In genomic region chr4:137629354-137629753, GRCm38 (mm10) we compare ENCODE assay signal across 15 mouse cellular contexts. TPM values are rescaled to one million over a fixed set of nuclear protein-coding genes. Genes with fewer than 3 reads are reported as not detected.
DNase-seq lines count a peak whose midpoint lies in the region.
"Had no signal": no experiment of that assay in that cellular context is flagged by ENCODE, and none has a peak within 500 bp of the region (broad histone marks: within the 10 kb centered on the region; RNA-seq: fewer than 3 reads in every experiment).

No protein-coding gene starts in this region.

- DNase-seq in adrenal gland, adult 18-20 months (ENCODE audit: low spot score in 2 of 2) = peak; percentile 55 to 59
- DNase-seq in adrenal gland, postnatal 4 days (ENCODE audit: low spot score in 2 of 2) = no peak
- peak; percentile 55 for DNase-seq in kidney, postnatal 10 days
- DNase-seq in kidney, adult 11 months = no peak
- peak; percentile 23 for DNase-seq in 3134 (ENCODE audit: extremely low read depth, insufficient read length, low spot score)
- DNase-seq in adrenal gland, postnatal 14 days = peak; percentile 72
- DNase-seq in layer of hippocampus, adult 9-10 months (ENCODE audit: low spot score) = no peak
- no peak for DNase-seq in frontal cortex, postnatal 10 days (ENCODE audit: low spot score in 2 of 2)
- DNase-seq: B cell, adult 2 months; cerebellum, postnatal 36 days; thymus, postnatal 14 days had no signal

RNA-seq across cellular contexts. Expression of gene Rap1gap, which starts 35.2 kb away (rescaled TPM):
- 100 to 1,000 TPM in 1 of 2 experiments, 10 to 100 TPM in 1; 94.7 to 131 TPM for total RNA-seq in adrenal gland, adult 18-20 months (2021)
- 10 to 100 TPM; 83.5 to 96.1 TPM for total RNA-seq in adrenal gland, postnatal 4 days (2021)
- total RNA-seq in adrenal gland, postnatal 14 days (2021) = 40.8 and 44.9 TPM in 2 replicates

RNA-seq across cellular contexts. Expression of gene Usp48, which starts 35.8 kb away (rescaled TPM):
- total RNA-seq in adrenal gland, adult 18-20 months (2021) = 100 to 1,000 TPM in 1 of 2 experiments, 10 to 100 TPM in 1; 92.3 to 111 TPM
- 100 to 1,000 TPM; 139 to 150 TPM for total RNA-seq in adrenal gland, postnatal 4 days (2021)
- 95.5 and 107 TPM in 2 replicates for total RNA-seq in adrenal gland, postnatal 14 days (2021)

RNA-seq across cellular contexts. Expression of gene Ldlrad2, which starts 55.0 kb away (rescaled TPM):
- under 1 TPM in 1 of 2 experiments, not detected in 1; 0.83 TPM for total RNA-seq in adrenal gland, adult 18-20 months (2021)
- not detected for total RNA-seq in adrenal gland, postnatal 4 days (2021)
- total RNA-seq in adrenal gland, postnatal 14 days (2021) = not detected in 2 replicates
- total RNA-seq: ES-E14; heart, adult 8-10 months; hematopoietic stem cell, adult 5-6 weeks; neutrophil, adult 5-6 weeks had no signal

Comparison
In these comparisons a context has a peak if more than half of its experiments do, and no peak if none do; other contexts are left out.
1. DNase-seq: peak in adrenal gland, adult 18-20 months (2 of 2), kidney, postnatal 10 days (single experiment), 3134 (single experiment) and adrenal gland, postnatal 14 days (single experiment); none in adrenal gland, postnatal 4 days (0 of 2), kidney, adult 11 months (single experiment), layer of hippocampus, adult 9-10 months (single experiment) and frontal cortex, postnatal 10 days (0 of 2).